Mouse (Mus musculus) spleen, adult 2 months (tissue): ENCODE results near the gene Parp2.

Source experiments
- CTCF ChIP-seq: fragments of 200-500 bp; IDR thresholded peaks from 2 replicates; pipeline ENCODE4 v1.5.1; 2011; ENCODE audit warnings: mild to moderate bottlenecking, inconsistent platforms; ENCODE audit not compliant: insufficient read depth, insufficient read length, insufficient replicate concordance; ENCODE audit errors: extremely low read depth
- POLR2A ChIP-seq: fragments of 200-500 bp; IDR thresholded peaks from 2 replicates; pipeline ENCODE4 v1.6.1; 2011; ENCODE audit warnings: low read depth, low read length, inconsistent platforms

DNA sequence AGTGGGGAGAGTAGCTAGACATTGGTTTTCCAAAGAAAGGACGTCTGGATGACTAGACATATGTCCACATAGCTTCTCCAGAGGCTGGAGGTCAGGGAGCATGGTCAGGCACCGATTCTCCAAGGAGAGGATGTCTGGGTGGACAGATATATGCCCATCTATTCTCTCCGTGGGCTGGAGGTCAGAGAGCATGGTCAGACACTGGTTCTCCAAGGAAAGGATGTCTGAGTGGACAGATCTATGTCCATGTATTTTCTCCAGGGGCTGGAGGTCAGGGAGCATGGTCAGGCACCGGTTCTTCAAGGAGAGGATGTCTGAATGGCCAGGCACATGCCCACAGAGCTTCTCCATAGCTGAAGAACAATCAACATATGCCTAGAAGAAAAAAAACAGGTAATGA, 60.6 kb downstream of the Parp2 start:
- TF ChIP-seq CTCF (no peak), POLR2A (no peak)
